18 mouse cellular contexts compared by ENCODE assay signal in the genomic region with DNA sequence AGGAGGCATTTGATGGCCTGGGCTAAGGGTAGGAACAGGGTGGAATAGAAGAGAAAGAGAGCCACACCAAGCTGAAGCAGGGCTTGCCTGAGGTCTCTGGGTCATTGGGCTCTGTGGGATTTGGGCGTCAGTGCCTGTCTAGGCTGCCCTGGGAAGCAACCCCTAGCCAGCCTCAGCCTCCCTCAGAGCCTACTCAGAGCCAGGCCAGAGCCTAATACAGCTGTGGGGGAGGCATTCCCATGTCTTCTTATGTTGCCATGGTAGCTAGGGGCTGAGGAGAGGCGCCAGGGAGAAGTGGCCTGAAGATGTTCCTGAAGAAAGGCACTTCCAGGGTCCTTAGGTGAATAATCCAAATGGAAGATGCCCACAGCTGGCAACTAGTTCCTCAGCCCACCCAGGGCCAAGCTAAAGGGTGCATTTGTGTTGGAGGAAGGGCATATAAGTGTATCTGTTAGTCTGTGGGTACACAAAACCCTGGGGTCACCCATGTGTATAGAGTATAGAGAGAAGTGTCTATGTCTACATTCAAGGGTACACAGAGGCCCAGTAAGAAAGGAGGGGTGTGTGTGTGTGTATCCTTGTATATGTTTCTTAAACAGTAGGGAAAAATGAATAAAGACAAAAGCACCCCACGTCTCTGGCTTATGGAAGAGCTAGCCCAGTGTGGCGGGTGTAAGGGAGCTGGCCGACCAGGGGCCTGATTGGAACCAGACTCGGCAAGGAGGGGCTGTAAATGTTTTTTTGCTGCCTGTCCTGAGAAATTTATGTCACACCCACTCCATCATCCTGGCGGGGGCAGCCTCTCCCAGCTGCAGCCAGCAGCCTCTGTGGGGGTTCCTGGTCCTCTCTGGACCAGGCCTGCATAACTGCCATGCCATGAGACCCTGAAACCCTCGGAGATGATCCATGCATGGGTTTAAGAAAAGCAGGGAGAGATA.
DNase-seq lines count a peak whose midpoint lies in the region; ATAC-seq and TF ChIP-seq lines count a peak whose summit lies in the region.
"Had no signal": no experiment of that assay in that cellular context is flagged by ENCODE, and none has a peak within 500 bp of the region (broad histone marks: within the 10 kb centered on the region; RNA-seq: fewer than 3 reads in every experiment).

No protein-coding gene starts in this region.

- ATAC-seq in forebrain, embryonic 11.5 days (replicated peaks; ENCODE audit: low FRiP score), result no peak
- ATAC-seq in kidney, postnatal 0 days (replicated peaks; ENCODE audit: low FRiP score, low read depth), result peak; percentile 55; the same call in 1 of the 2 replicates
- no peak for ATAC-seq in neural tube, embryonic 15.5 days (ENCODE audit: low FRiP score)
- ATAC-seq: Patski had no signal

- H3K9me3 ChIP-seq in forebrain, embryonic 10.5 days, result no peaks in the 10 kb centered on the region
- no peaks in the 10 kb centered on the region for H3K9me3 ChIP-seq in forebrain, embryonic 11.5 days (ENCODE audit: control insufficient read depth, low read length)
- no peaks in the 10 kb centered on the region for H3K9me3 ChIP-seq in kidney, postnatal 0 days (replicated peaks; ENCODE audit: low read length)
- H3K9me3 ChIP-seq in neural tube, embryonic 15.5 days (replicated peaks), result no peaks in the 10 kb centered on the region
- H3K9me3 ChIP-seq: forebrain, embryonic 12.5 days had no signal

- no peaks in the 10 kb centered on the region for H3K36me3 ChIP-seq in forebrain, embryonic 10.5 days (replicated peaks)
- H3K36me3 ChIP-seq in forebrain, embryonic 11.5 days (ENCODE audit: control insufficient read depth, insufficient read depth, low read length), result no peaks in the 10 kb centered on the region
- H3K36me3 ChIP-seq in kidney, postnatal 0 days (ENCODE audit: insufficient read depth, low read length), result no peaks in the 10 kb centered on the region
- no peaks in the 10 kb centered on the region for H3K36me3 ChIP-seq in neural tube, embryonic 15.5 days
- H3K36me3 ChIP-seq: forebrain, embryonic 12.5 days had no signal

- H3K4me1 ChIP-seq in forebrain, embryonic 10.5 days, result peaks cover 45% of the 10 kb centered on the region
- peaks cover 5% of the 10 kb centered on the region; the same call in 1 of the 2 replicates for H3K4me1 ChIP-seq in forebrain, embryonic 11.5 days (replicated peaks; ENCODE audit: control insufficient read depth, insufficient read depth, low read length)
- H3K4me1 ChIP-seq in kidney, postnatal 0 days (replicated peaks; ENCODE audit: insufficient read depth, low read length), result 0 out of 2 replicates have a peak, but pooled peaks cover 2% of the 10 kb centered on the region
- H3K4me1 ChIP-seq in neural tube, embryonic 15.5 days, result 0 out of 2 replicates have a peak, but pooled peaks cover 2% of the 10 kb centered on the region

- no peak overlapping the region for H3K4me3 ChIP-seq in forebrain, embryonic 10.5 days
- no peak overlapping the region for H3K4me3 ChIP-seq in forebrain, embryonic 11.5 days (ENCODE audit: low read depth, low read length)
- no peak overlapping the region for H3K4me3 ChIP-seq in kidney, postnatal 0 days (replicated peaks; ENCODE audit: low read depth, low read length)
- H3K4me3 ChIP-seq in neural tube, embryonic 15.5 days (replicated peaks), result no peak overlapping the region
- H3K4me3 ChIP-seq: forebrain, embryonic 12.5 days had no signal

- H3K27me3 ChIP-seq in forebrain, embryonic 10.5 days (ENCODE audit: poor library complexity, severe bottlenecking), result peaks cover 99% of the 10 kb centered on the region
- peaks cover 22% of the 10 kb centered on the region for H3K27me3 ChIP-seq in forebrain, embryonic 11.5 days (ENCODE audit: control insufficient read depth, insufficient read depth, low read length)
- H3K27me3 ChIP-seq in kidney, postnatal 0 days (ENCODE audit: insufficient read depth, low read length), result no peaks in the 10 kb centered on the region
- H3K27me3 ChIP-seq in neural tube, embryonic 15.5 days (replicated peaks), result peaks cover 19% of the 10 kb centered on the region; the same call in 1 of the 2 replicates

- DNase-seq in forebrain, embryonic 10.5 days (ENCODE audit: extremely low spot score, low spot score), result no peak
- no peak for DNase-seq in forebrain, embryonic 11.5 days (ENCODE audit: low spot score)
- DNase-seq in kidney, postnatal 0 days (ENCODE audit: low spot score), result peak; percentile 42
- DNase-seq in kidney, adult 9 months, result no peak
- DNase-seq in neural tube, embryonic 10.5 days (ENCODE audit: extremely low spot score, low spot score), result peak; percentile 32
- DNase-seq in yolk sac, embryonic 10.5 days (ENCODE audit: low spot score), result peak; percentile 48
- no peak for DNase-seq in urinary bladder, postnatal 25 days (ENCODE audit: low spot score)
- DNase-seq: cerebellum, adult 11-12 months; heart, postnatal 36 days; layer of hippocampus, adult 9-11 months; left cerebral cortex, postnatal 4 days; lung, adult 18-20 months; right cerebral cortex, adult 18-20 months; spleen, adult 18-20 months; thymus, postnatal 4 days had no signal

- no peak overlapping the region for H3K9ac ChIP-seq in forebrain, embryonic 11.5 days (ENCODE audit: low read length)
- H3K9ac ChIP-seq in kidney, postnatal 0 days (ENCODE audit: low read depth, low read length), result no peak overlapping the region
- no peak overlapping the region for H3K9ac ChIP-seq in neural tube, embryonic 15.5 days (replicated peaks)
- H3K9ac ChIP-seq: forebrain, embryonic 12.5 days had no signal

- no peak for TF ChIP-seq CTCF in kidney, postnatal 0 days (IDR thresholded peaks at IDR 0.05; ENCODE audit: low read depth)

- H3K4me2 ChIP-seq in forebrain, embryonic 11.5 days (ENCODE audit: low read depth, low read length, severe bottlenecking), result no peak overlapping the region
- no peak overlapping the region for H3K4me2 ChIP-seq in kidney, postnatal 0 days (ENCODE audit: low read length)
- no peak overlapping the region for H3K4me2 ChIP-seq in neural tube, embryonic 15.5 days
- H3K4me2 ChIP-seq: forebrain, embryonic 12.5 days had no signal

- WGBS in forebrain, embryonic 10.5 days, result 50% methylated on average over 8 of the region's 8 CpGs
- WGBS in forebrain, embryonic 11.5 days, result 66% methylated on average over 8 of the region's 8 CpGs
- WGBS in kidney, postnatal 0 days, result 53% methylated on average over 8 of the region's 8 CpGs
- 52% methylated on average over 8 of the region's 8 CpGs for whole genome bisulfite sequencing in neural tube, embryonic 15.5 days

- peak overlapping the region; percentile 58; the same call in 1 of the 2 replicates for H3K27ac ChIP-seq in forebrain, embryonic 10.5 days
- H3K27ac ChIP-seq in forebrain, embryonic 11.5 days (ENCODE audit: low read depth, low read length), result no peak overlapping the region
- no peak overlapping the region for H3K27ac ChIP-seq in kidney, postnatal 0 days
- H3K27ac ChIP-seq in neural tube, embryonic 15.5 days (replicated peaks), result no peak overlapping the region
- H3K27ac ChIP-seq: forebrain, embryonic 12.5 days had no signal

Comparison
In these comparisons a context has a peak if more than half of its experiments do, and no peak if none do; other contexts are left out.
1. DNase-seq: peak in kidney, postnatal 0 days (single experiment), neural tube, embryonic 10.5 days (single experiment) and yolk sac, embryonic 10.5 days (single experiment); none in forebrain, embryonic 10.5 days (single experiment), forebrain, embryonic 11.5 days (single experiment), kidney, adult 9 months (single experiment) and urinary bladder, postnatal 25 days (single experiment).